Mouse (Mus musculus): ENCODE results near the gene Pald1. TPM values are rescaled to one million over a fixed set of nuclear protein-coding genes. Genes with fewer than 3 reads are reported as not detected.

The Pald1 gene
- polyA plus RNA-seq, 1 experiment from 2014 or later, result 29.4 TPM

GRCm38 (mm10) chr10:61418131-61418900 is 35.0 kb upstream of the Pald1 start:
- H3K4me2 ChIP-seq, result peak overlapping the region; percentile 79
- peak; percentile 45; the same call in 1 of the 2 replicates for ATAC-seq (ENCODE audit: low FRiP score)
- no peaks in the 10 kb centered on the region for H3K9me3 ChIP-seq
- H3K27me3 ChIP-seq, result peaks cover 72% of the 10 kb centered on the region
- 2% methylated on average over 50 of the region's 50 CpGs for WGBS
- H3K36me3 ChIP-seq, result no peaks in the 10 kb centered on the region
- peaks cover 15% of the 10 kb centered on the region for H3K4me1 ChIP-seq (replicated peaks)
- no peak overlapping the region for H3K27ac ChIP-seq
- H3K9ac ChIP-seq, result peak overlapping the region; percentile 69
- peak overlapping the region; percentile 45 for H3K4me3 ChIP-seq

DNA sequence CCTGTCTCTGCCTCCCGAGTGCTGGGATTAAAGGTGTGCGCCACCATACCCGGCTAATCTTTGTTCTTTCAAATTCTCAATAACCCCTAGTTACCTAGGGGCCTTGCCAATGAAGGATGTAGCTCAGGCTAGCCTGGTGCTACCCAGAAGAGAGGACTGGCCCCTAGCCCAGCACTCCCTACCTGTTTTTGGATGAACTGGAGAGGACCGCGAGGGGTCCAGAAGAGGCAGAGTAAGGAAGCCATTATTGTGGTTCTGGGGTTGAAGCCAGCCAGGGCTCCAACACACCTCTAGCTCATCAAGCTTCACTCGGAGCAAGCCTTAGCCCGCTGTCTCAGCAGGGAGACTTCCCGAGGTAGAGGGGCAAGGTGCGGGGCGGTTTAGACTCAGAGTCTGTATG is 34.3 kb upstream of the Pald1 start, which contains the start of gene Nodal:
Gene Nodal, plus strand, starts transcription at position 301 of the 400 bp plus-strand sequence.
- peak within 1 kb of the TSS; percentile 79 for H3K4me2 ChIP-seq
- H3K4me1 ChIP-seq (replicated peaks), result peaks cover 15% of the 10 kb centered on the region
- 24% methylated on average over 10 of the region's 10 CpGs for WGBS
- peak within 1 kb of the TSS; percentile 69 for H3K9ac ChIP-seq
- peak; percentile 37; the same call in 1 of the 2 replicates for ATAC-seq (ENCODE audit: low FRiP score)
- H3K27me3 ChIP-seq, result peaks cover 69% of the 10 kb centered on the region
- H3K9me3 ChIP-seq, result no peaks in the 10 kb centered on the region
- H3K4me3 ChIP-seq, result peak within 1 kb of the TSS; percentile 45
- H3K36me3 ChIP-seq, result no peaks in the 10 kb centered on the region
- H3K27ac ChIP-seq, result no peak within 1 kb of the TSS

GRCm38 (mm10) chr10:61417046-61417445 is 33.7 kb upstream of the Pald1 start:
- Histone ChIP-seq H3K4me2 (no peak overlapping the region), H3K27me3 (peaks cover 69% of the 10 kb centered on the region), H3K27ac (no peak overlapping the region), H3K4me1 (replicated peaks) (peaks cover 15% of the 10 kb centered on the region), H3K9ac (no peak overlapping the region), H3K4me3 (no peak overlapping the region), H3K9me3 (no peaks in the 10 kb centered on the region), H3K36me3 (no peaks in the 10 kb centered on the region)
- ATAC-seq (ENCODE audit: low FRiP score), result no peak
- WGBS, result 29% methylated on average over 2 of the region's 2 CpGs

DNA sequence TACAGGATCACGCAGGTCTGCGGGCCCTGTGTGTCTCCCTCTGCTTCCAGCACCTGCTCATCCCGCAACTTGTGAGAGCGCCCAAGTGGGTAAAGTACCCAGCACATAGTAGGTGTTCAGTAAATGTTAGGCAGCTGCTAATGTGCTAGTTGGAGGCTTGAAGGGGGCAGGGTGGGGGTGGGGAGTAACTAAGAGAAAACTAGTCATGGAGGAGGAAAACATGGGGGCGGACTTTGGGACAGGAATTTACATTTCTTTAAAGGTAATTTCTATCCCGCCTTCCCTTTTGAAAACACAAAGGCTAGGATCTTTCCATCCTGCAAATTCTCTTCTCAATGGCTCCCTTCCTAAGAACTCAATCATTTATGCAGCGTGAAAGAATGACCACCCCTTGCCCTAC is 33.2 kb upstream of the Pald1 start:
- Histone ChIP-seq H3K36me3 (no peaks in the 10 kb centered on the region), H3K4me2 (no peak overlapping the region), H3K27me3 (peaks cover 69% of the 10 kb centered on the region), H3K27ac (no peak overlapping the region), H3K4me1 (replicated peaks) (peaks cover 15% of the 10 kb centered on the region), H3K4me3 (no peak overlapping the region), H3K9me3 (no peaks in the 10 kb centered on the region), H3K9ac (no peak overlapping the region)
- ATAC-seq (ENCODE audit: low FRiP score), result no peak
- 31% methylated on average over 7 of the region's 7 CpGs for WGBS

- no peak for ATAC-seq (ENCODE audit: low FRiP score)
- Histone ChIP-seq H3K27me3 (peaks cover 63% of the 10 kb centered on the region), H3K27ac (no peak overlapping the region), H3K9me3 (no peaks in the 10 kb centered on the region), H3K4me1 (replicated peaks) (peaks cover 15% of the 10 kb centered on the region), H3K4me2 (no peak overlapping the region), H3K4me3 (no peak overlapping the region), H3K9ac (no peak overlapping the region), H3K36me3 (no peaks in the 10 kb centered on the region)
- 13% methylated on average over 8 of the region's 8 CpGs for WGBS
Measured at GRCm38 (mm10) chr10:61415890-61416289, 32.6 kb upstream of the Pald1 start.

DNA sequence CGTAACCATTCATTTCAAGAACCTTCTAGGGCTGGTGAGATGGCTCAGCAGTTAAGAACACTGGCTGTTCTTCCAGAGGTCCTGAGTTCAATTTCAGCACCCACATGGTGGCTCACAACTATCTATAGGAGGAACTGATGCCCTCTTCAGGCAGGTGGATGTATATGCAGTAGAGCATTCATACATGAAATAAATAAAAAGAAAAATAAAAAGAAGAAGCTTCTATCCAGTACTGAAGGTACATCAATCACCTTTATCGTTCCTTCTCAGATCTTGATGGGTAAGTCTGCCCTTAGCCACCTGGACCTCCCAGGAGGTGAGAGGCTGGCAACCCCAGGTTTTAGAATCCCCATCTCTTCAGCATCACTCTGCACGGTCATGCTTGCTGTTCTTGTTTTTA is 31.9 kb upstream of the Pald1 start:
- H3K4me2 ChIP-seq, result no peak overlapping the region
- H3K9ac ChIP-seq, result no peak overlapping the region
- H3K9me3 ChIP-seq, result no peaks in the 10 kb centered on the region
- H3K4me1 ChIP-seq (replicated peaks), result peaks cover 15% of the 10 kb centered on the region
- H3K36me3 ChIP-seq, result no peaks in the 10 kb centered on the region
- 74% methylated on average over 3 of the region's 3 CpGs for WGBS
- H3K4me3 ChIP-seq, result no peak overlapping the region
- H3K27ac ChIP-seq, result no peak overlapping the region
- peaks cover 57% of the 10 kb centered on the region for H3K27me3 ChIP-seq
- ATAC-seq (ENCODE audit: low FRiP score), result no peak

GRCm38 (mm10) chr10:61412910-61413625 is 29.7 kb upstream of the Pald1 start:
- H3K36me3 ChIP-seq, result no peaks in the 10 kb centered on the region
- ATAC-seq (ENCODE audit: low FRiP score), result no peak
- no peak overlapping the region for H3K27ac ChIP-seq
- H3K9me3 ChIP-seq, result no peaks in the 10 kb centered on the region
- 61% methylated on average over 21 of the region's 21 CpGs for WGBS
- H3K4me3 ChIP-seq, result no peak overlapping the region
- no peak overlapping the region for H3K9ac ChIP-seq
- H3K4me1 ChIP-seq (replicated peaks), result peaks cover 9% of the 10 kb centered on the region
- peaks cover 35% of the 10 kb centered on the region for H3K27me3 ChIP-seq
- no peak overlapping the region for H3K4me2 ChIP-seq

DNA sequence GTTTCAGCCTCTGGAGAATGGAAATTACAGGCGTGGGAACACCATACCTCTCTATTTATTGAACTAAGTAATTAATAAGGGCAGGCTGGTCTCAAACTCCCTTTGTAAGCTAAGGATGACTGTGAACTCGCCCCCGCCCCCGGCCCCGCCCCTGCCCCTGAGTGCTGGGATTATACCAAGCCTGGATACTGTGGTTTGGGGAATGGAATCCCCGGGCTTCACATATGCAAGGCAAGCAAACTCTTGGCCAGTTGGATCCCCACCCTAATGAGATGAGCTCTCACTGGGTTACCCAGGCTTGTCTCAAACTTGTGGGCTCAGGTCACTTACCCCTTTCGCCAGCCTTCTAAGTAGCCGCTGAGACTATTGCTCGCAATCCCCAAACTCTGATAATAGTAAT is 26.9 kb upstream of the Pald1 start:
- Histone ChIP-seq H3K4me3 (no peak overlapping the region), H3K36me3 (no peaks in the 10 kb centered on the region), H3K4me1 (replicated peaks) (peaks cover 6% of the 10 kb centered on the region; the same call in 1 of the 2 replicates), H3K27me3 (peaks cover 20% of the 10 kb centered on the region), H3K27ac (no peak overlapping the region), H3K9ac (no peak overlapping the region), H3K9me3 (no peaks in the 10 kb centered on the region), H3K4me2 (no peak overlapping the region)
- 35% methylated on average over 9 of the region's 9 CpGs for WGBS
- no peak for ATAC-seq (ENCODE audit: low FRiP score)

DNA sequence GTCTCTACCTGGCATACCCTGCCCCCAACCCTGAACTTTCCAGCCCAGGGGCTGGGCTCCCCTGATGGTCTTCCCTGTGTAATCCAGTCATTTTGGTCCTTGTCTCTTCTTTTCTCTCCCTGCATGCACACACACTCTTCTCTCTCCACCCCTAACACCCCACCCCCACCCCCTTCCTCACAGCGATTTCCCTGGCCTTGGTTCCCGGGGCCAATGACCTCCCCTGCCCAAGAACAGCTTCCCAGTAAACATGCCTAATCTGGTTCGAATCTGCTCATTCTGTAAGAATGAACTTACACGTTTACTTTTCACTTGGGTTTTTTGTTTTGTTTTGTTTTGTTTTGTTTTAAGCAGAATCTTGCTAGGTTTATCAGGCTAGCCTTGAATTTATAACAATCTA is 26.4 kb upstream of the Pald1 start:
- peaks cover 6% of the 10 kb centered on the region; the same call in 1 of the 2 replicates for H3K4me1 ChIP-seq (replicated peaks)
- WGBS, result 6% methylated on average over 4 of the region's 4 CpGs
- no peak overlapping the region for H3K9ac ChIP-seq
- H3K9me3 ChIP-seq, result no peaks in the 10 kb centered on the region
- no peak for ATAC-seq (ENCODE audit: low FRiP score)
- peaks cover 16% of the 10 kb centered on the region; the same call in 1 of the 2 replicates for H3K27me3 ChIP-seq
- H3K27ac ChIP-seq, result no peak overlapping the region
- no peak overlapping the region for H3K4me3 ChIP-seq
- H3K4me2 ChIP-seq, result no peak overlapping the region
- H3K36me3 ChIP-seq, result no peaks in the 10 kb centered on the region

- Histone ChIP-seq H3K27ac (no peak overlapping the region), H3K9me3 (no peaks in the 10 kb centered on the region), H3K4me3 (no peak overlapping the region), H3K27me3 (peaks cover 13% of the 10 kb centered on the region; the same call in 1 of the 2 replicates), H3K4me2 (no peak overlapping the region), H3K9ac (no peak overlapping the region), H3K36me3 (no peaks in the 10 kb centered on the region), H3K4me1 (replicated peaks) (peaks cover 6% of the 10 kb centered on the region; the same call in 1 of the 2 replicates)
- 24% methylated on average over 10 of the region's 10 CpGs for WGBS
- no peak for ATAC-seq (ENCODE audit: low FRiP score)
Measured at GRCm38 (mm10) chr10:61405958-61406357, 22.6 kb upstream of the Pald1 start.

GRCm38 (mm10) chr10:61402911-61403310 is 19.6 kb upstream of the Pald1 start:
- H3K27ac ChIP-seq, result no peak overlapping the region
- ATAC-seq (ENCODE audit: low FRiP score), result no peak
- H3K36me3 ChIP-seq, result no peaks in the 10 kb centered on the region
- H3K9ac ChIP-seq, result no peak overlapping the region
- WGBS, result 91% methylated on average over 2 of the region's 2 CpGs
- no peaks in the 10 kb centered on the region for H3K4me1 ChIP-seq (replicated peaks)
- no peak overlapping the region for H3K4me2 ChIP-seq
- no peaks in the 10 kb centered on the region for H3K9me3 ChIP-seq
- no peak overlapping the region for H3K4me3 ChIP-seq
- H3K27me3 ChIP-seq, result peaks cover 13% of the 10 kb centered on the region; the same call in 1 of the 2 replicates

DNA sequence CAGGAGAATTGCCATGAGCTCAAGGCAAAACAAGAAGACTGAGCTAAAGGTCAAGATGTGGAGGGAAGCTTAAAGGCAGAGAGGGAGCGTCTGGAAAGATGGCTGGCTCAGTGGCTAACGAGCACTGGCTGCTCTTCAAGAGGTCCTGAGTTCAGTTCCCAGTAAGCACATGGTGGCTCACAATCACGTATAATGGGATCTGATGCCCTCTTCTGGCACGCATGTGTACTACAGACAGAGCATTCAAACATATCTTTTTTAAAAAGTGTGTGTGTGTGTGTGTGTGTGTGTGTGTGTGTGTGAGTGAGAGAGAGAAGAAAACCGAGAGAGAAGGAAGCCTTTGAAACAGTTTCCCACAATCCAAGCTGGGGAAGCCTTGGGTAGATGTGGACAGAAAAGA is 19.1 kb upstream of the Pald1 start:
- no peaks in the 10 kb centered on the region for H3K4me1 ChIP-seq (replicated peaks)
- no peak for ATAC-seq (ENCODE audit: low FRiP score)
- no peak overlapping the region for H3K9ac ChIP-seq
- no peak overlapping the region for H3K4me3 ChIP-seq
- 74% methylated on average over 5 of the region's 5 CpGs for WGBS
- no peaks in the 10 kb centered on the region for H3K9me3 ChIP-seq
- no peak overlapping the region for H3K4me2 ChIP-seq
- H3K27me3 ChIP-seq, result peaks cover 12% of the 10 kb centered on the region; the same call in 1 of the 2 replicates
- H3K27ac ChIP-seq, result no peak overlapping the region
- no peaks in the 10 kb centered on the region for H3K36me3 ChIP-seq
